Mouse (Mus musculus) midbrain, postnatal 0 days (tissue): ENCODE measurements around the gene Nepro. TPM values are rescaled to one million over a fixed set of nuclear protein-coding genes. Genes with fewer than 3 reads are reported as not detected.

Experiments
- ATAC-seq: fragments of 200-750 bp; cut with Nextera tagmentation; 2 replicates; pipeline ENCODE4 v1.8.0; 2017; ENCODE audit warnings: moderate number of reproducible peaks, mild to moderate bottlenecking, moderate TSS enrichment, moderate library complexity; ENCODE audit not compliant: low FRiP score
- DNase-seq: peaks from one replicate; pipeline ENCODE4 v3.0.0-alpha.2; 2015; ENCODE audit warnings: low spot score
- H3K27ac ChIP-seq: fragments of 300-500 bp; sonication (generic); 2 replicates; pipeline ENCODE4 v1.5.1; 2014; ENCODE audit warnings: low read depth, mild to moderate bottlenecking, low read length, mixed read lengths
- H3K27me3 ChIP-seq: fragments of 300-500 bp; sonication (generic); 2 replicates; pipeline ENCODE4 v1.6.1; 2014; ENCODE audit warnings: low read length, control low read depth, mixed read lengths; ENCODE audit not compliant: insufficient read depth
- H3K36me3 ChIP-seq: fragments of 300-500 bp; sonication (generic); 2 replicates; pipeline ENCODE4 v1.6.1; 2014; ENCODE audit warnings: low read length, control low read depth, mixed read lengths; ENCODE audit not compliant: insufficient read depth
- H3K4me1 ChIP-seq: fragments of 300-500 bp; sonication (generic); 2 replicates; pipeline ENCODE4 v1.6.1; 2014; ENCODE audit warnings: mild to moderate bottlenecking, control low read depth, antibody characterized with exemption, low read length, mixed read lengths; ENCODE audit not compliant: insufficient read depth
- H3K4me2 ChIP-seq: fragments of 300-500 bp; sonication (generic); 2 replicates; pipeline ENCODE4 v1.6.1; 2014; ENCODE audit warnings: low read depth, mild to moderate bottlenecking, low read length, mixed read lengths; ENCODE audit not compliant: poor library complexity, severe bottlenecking
- H3K4me3 ChIP-seq: fragments of 300-500 bp; sonication (generic); 2 replicates; pipeline ENCODE4 v1.5.1; 2014; ENCODE audit warnings: low read depth, mild to moderate bottlenecking, low read length, moderate library complexity
- H3K9ac ChIP-seq: fragments of 300-500 bp; sonication (generic); replicated peaks from 2 replicates; pipeline ENCODE4 v1.6.1; 2014; ENCODE audit warnings: mild to moderate bottlenecking, low read length, moderate library complexity, mixed read lengths; ENCODE audit not compliant: poor library complexity, severe bottlenecking
- H3K9me3 ChIP-seq: fragments of 300-500 bp; sonication (generic); 2 replicates; pipeline ENCODE4 v1.6.1; 2016; ENCODE audit warnings: low read length, control low read depth
- CTCF ChIP-seq: IDR thresholded peaks from 2 replicates; pipeline ENCODE4 v1.5.1; 2016; ENCODE audit warnings: antibody characterized with exemption, mild to moderate bottlenecking
- WGBS: fragments of 180-500 bp; shearing (Covaris S2); extraction: QIAGEN DNeasy Blood & Tissue Kit; methylation state at CpG from one replicate; pipeline ENCODE4 v1.1.7; 2014; 5-methylcytosine and 5-hydroxymethylcytosine counted together
- polyA plus RNA-seq: library from polyadenylated mRNA; unstranded; fragments of >200 nt; fragmentation: Nextera tagmentation; extraction: Ambion mirVana; gene quantifications from 2 replicates; pipeline ENCODE4 v1.2.1, GENCODE M21; 2015
- total RNA-seq: library from RNA; depleted of rRNA; stranded (reverse); fragments of >200 nt; gene quantifications from 2 replicates; pipeline ENCODE4 v1.2.3, GENCODE M21; 2014

Gene Nepro
- total and polyA plus RNA-seq, 2 experiments from 2014 or later: 2.9 to 3.5 TPM

DNA sequence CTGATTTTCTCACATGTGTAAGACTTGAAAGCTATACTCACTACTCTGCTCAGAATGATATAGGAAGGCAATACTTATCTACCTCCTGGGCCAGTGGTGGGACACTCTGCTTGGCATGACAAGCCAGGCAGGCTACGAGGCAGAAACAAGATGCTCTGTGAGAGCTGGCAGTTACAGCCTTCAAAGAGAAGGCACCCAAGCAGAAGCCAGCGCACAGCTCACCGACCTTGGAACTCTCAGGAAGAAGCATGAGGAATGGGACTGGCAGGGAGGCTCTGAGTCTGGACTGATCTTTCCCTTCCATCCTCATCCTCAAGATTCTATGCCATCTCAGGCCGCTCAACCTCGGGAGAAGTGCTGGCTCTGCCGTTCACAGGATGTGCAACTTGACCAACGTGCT lies 38.7 kb upstream of the Nepro start:
- no peak for DNase-seq
- Histone ChIP-seq H3K9me3 (no peaks in the 10 kb centered on the region), H3K4me3 (no peak overlapping the region), H3K27me3 (no peaks in the 10 kb centered on the region), H3K36me3 (no peaks in the 10 kb centered on the region), H3K4me2 (no peak overlapping the region), H3K4me1 (peaks cover 12% of the 10 kb centered on the region; the same call in 1 of the 2 replicates), H3K27ac (no peak overlapping the region), H3K9ac (no peak overlapping the region)
- no peak for ATAC-seq
- WGBS: 82% methylated on average over 7 of the region's 7 CpGs
- no peak for TF ChIP-seq CTCF

GRCm38 (mm10) chr16:44686991-44687718 lies 36.9 kb upstream of the Nepro start:
- Histone ChIP-seq H3K4me1 (peaks cover 12% of the 10 kb centered on the region; the same call in 1 of the 2 replicates), H3K27ac (no peak overlapping the region), H3K27me3 (no peaks in the 10 kb centered on the region), H3K36me3 (no peaks in the 10 kb centered on the region), H3K4me2 (peak overlapping the region; percentile 45), H3K4me3 (peak overlapping the region; percentile 21; the same call in 1 of the 2 replicates), H3K9ac (peak overlapping the region; percentile 44; the same call in 1 of the 2 replicates), H3K9me3 (no peaks in the 10 kb centered on the region)
- 17% methylated on average over 20 of the region's 20 CpGs for WGBS
- DNase-seq (no peak), ATAC-seq (peak; percentile 65)
- TF ChIP-seq CTCF: no peak

GRCm38 (mm10) chr16:44687719-44688420 lies 36.2 kb upstream of the Nepro start:
- peak; percentile 47 for ATAC-seq
- H3K4me2 ChIP-seq: peak overlapping the region; percentile 45
- no peak overlapping the region for H3K27ac ChIP-seq
- DNase-seq: no peak
- TF ChIP-seq CTCF: no peak
- peak overlapping the region; percentile 44; the same call in 1 of the 2 replicates for H3K9ac ChIP-seq
- WGBS: 3% methylated on average over 16 of the region's 18 CpGs
- no peaks in the 10 kb centered on the region for H3K36me3 ChIP-seq
- H3K9me3 ChIP-seq: no peaks in the 10 kb centered on the region
- peaks cover 12% of the 10 kb centered on the region; the same call in 1 of the 2 replicates for H3K4me1 ChIP-seq
- no peaks in the 10 kb centered on the region for H3K27me3 ChIP-seq
- H3K4me3 ChIP-seq: peak overlapping the region; percentile 21; the same call in 1 of the 2 replicates

GRCm38 (mm10) chr16:44688507-44688906 lies 35.6 kb upstream of the Nepro start:
- H3K9ac ChIP-seq: no peak overlapping the region
- ATAC-seq (no peak), DNase-seq (no peak)
- H3K9me3 ChIP-seq: no peaks in the 10 kb centered on the region
- peaks cover 12% of the 10 kb centered on the region; the same call in 1 of the 2 replicates for H3K4me1 ChIP-seq
- no peak for TF ChIP-seq CTCF
- no peaks in the 10 kb centered on the region for H3K36me3 ChIP-seq
- no peak overlapping the region for H3K27ac ChIP-seq
- no peaks in the 10 kb centered on the region for H3K27me3 ChIP-seq
- 5% methylated on average over 4 of the region's 4 CpGs for WGBS
- peak overlapping the region; percentile 45 for H3K4me2 ChIP-seq
- H3K4me3 ChIP-seq: no peak overlapping the region

DNA sequence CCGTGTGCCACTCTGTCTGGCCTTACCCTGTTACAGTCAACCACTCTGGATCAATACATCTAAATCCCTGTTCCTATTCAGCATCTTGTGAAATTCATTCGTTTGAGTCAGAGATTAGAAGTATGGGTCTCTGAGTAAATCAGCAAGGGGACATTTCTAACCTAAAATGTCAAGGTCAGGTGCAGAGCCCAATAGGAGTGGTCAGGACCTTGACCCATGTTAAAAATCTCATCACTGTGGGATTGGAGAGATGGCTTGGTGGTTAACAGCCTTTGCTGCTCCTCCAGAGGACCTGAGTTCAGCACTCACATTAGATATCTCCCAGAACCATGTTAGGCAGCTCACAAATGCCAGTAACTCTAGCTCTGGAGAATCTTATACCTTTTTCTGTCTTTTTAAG lies 33.6 kb upstream of the Nepro start:
- H3K27me3 ChIP-seq: no peaks in the 10 kb centered on the region
- no peak for TF ChIP-seq CTCF
- H3K4me2 ChIP-seq: no peak overlapping the region
- no peaks in the 10 kb centered on the region for H3K9me3 ChIP-seq
- ATAC-seq: no peak
- no peaks in the 10 kb centered on the region for H3K36me3 ChIP-seq
- H3K4me1 ChIP-seq: peaks cover 12% of the 10 kb centered on the region; the same call in 1 of the 2 replicates
- H3K4me3 ChIP-seq: no peak overlapping the region
- H3K9ac ChIP-seq: no peak overlapping the region
- WGBS: 76% methylated on average over 2 of the region's 2 CpGs
- DNase-seq: no peak
- no peak overlapping the region for H3K27ac ChIP-seq

DNA sequence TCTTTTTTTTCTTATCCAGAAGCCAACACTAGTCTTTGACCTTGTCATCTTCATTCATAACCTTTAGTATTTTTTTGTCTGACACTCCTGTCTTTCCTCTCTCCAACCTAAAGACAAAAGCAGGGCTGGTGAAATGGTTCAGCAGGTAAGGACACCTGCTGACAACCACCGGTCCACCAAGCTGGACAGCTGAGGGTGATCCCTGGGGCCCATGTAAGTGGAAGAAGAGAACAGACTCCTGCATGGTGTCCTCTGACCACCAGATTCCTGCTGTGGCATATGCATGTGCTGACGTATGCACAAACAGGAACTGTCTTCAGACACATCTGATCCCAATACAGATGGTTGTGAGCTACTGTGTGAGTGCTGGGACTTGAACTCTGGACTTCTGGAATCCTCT lies 33.0 kb upstream of the Nepro start:
- WGBS: 66% methylated on average over 2 of the region's 2 CpGs
- H3K9ac ChIP-seq: no peak overlapping the region
- ATAC-seq: no peak

More for the DNA sequence above, 33.0 kb upstream of the Nepro start:
- Histone ChIP-seq H3K4me3 (no peak overlapping the region), H3K27ac (no peak overlapping the region), H3K4me2 (no peak overlapping the region), H3K36me3 (no peaks in the 10 kb centered on the region), H3K9me3 (no peaks in the 10 kb centered on the region), H3K4me1 (peaks cover 12% of the 10 kb centered on the region; the same call in 1 of the 2 replicates), H3K27me3 (no peaks in the 10 kb centered on the region)
- no peak for TF ChIP-seq CTCF
- DNase-seq: no peak
